Mouse (Mus musculus): ENCODE results near the gene Zfp622.

- TF ChIP-seq CTCF (conservative IDR thresholded peaks at IDR 0.05 in 1 of 2, IDR thresholded peaks at IDR 0.05 in 1 of 2; ENCODE audit: low read depth in 2 of 2, low read length in 2 of 2) (peak; percentile 32 to 86; a peak in 3 of 4 replicates), ZKSCAN1 (IDR thresholded peaks at IDR 0.05; ENCODE audit: borderline replicate concordance, low read depth, low read length) (no peak), POLR2A (IDR thresholded peaks at IDR 0.05; ENCODE audit: low read depth, low read length) (no peak), CHD1 (IDR thresholded peaks at IDR 0.05; ENCODE audit: low read depth, low read length) (no peak), MXI1 (IDR thresholded peaks at IDR 0.05; ENCODE audit: low read depth, low read length) (no peak)
These were observed 24.8 kb upstream of the Zfp622 start for GRCm38 (mm10) chr15:25959375-25959774.
